In genomic region chr8:13670011-13670471, GRCm38 (mm10) we compare ENCODE assay signal across 10 mouse cellular contexts. TPM values are rescaled to one million over a fixed set of nuclear protein-coding genes. Genes with fewer than 3 reads are reported as not detected.
DNase-seq lines count a peak whose midpoint lies in the region; ATAC-seq and TF ChIP-seq lines count a peak whose summit lies in the region.
"Had no signal": no experiment of that assay in that cellular context is flagged by ENCODE, and none has a peak within 500 bp of the region (broad histone marks: within the 10 kb centered on the region; RNA-seq: fewer than 3 reads in every experiment).

No protein-coding gene starts in this region.

- intact Hi-C loops in gastrocnemius, postnatal 14 days (cut with DNase I; ENCODE audit: low total_unique reads), result no loop called here
- intact Hi-C loops in heart, postnatal 36 days (cut with DNase I), result no loop called here
- intact Hi-C loops in left cerebral cortex, adult 2 months (cut with DNase I), result no loop called here

- no peaks in the 10 kb centered on the region for H3K9me3 ChIP-seq in midbrain, postnatal 0 days (ENCODE audit: low read length)
- no peaks in the 10 kb centered on the region for H3K9me3 ChIP-seq in midbrain, embryonic 16.5 days (replicated peaks; ENCODE audit: control insufficient read depth, low read length, poor library complexity, severe bottlenecking)

- no peak for ATAC-seq in midbrain, postnatal 0 days (ENCODE audit: low FRiP score)
- no peak for ATAC-seq in midbrain, embryonic 16.5 days

- H3K4me1 ChIP-seq in midbrain, postnatal 0 days (ENCODE audit: insufficient read depth, low read length), result peaks cover 6% of the 10 kb centered on the region
- peaks cover 14% of the 10 kb centered on the region for H3K4me1 ChIP-seq in midbrain, embryonic 16.5 days (ENCODE audit: control insufficient read depth, insufficient read depth, low read length)
- peaks cover 23% of the 10 kb centered on the region for H3K4me1 ChIP-seq in small intestine, adult 2 months (ENCODE audit: control insufficient read depth, insufficient read depth, insufficient read length, low read length)

- no peak overlapping the region for H3K9ac ChIP-seq in midbrain, postnatal 0 days (replicated peaks; ENCODE audit: low read length, poor library complexity, severe bottlenecking)
- no peak overlapping the region for H3K9ac ChIP-seq in midbrain, embryonic 16.5 days (ENCODE audit: low read depth, low read length)

- 0 out of 2 replicates have a peak overlapping the region, but pooled peaks have one; percentile 12 for H3K27ac ChIP-seq in midbrain, postnatal 0 days (ENCODE audit: low read depth, low read length)
- H3K27ac ChIP-seq in midbrain, embryonic 16.5 days (ENCODE audit: low read length), result no peak overlapping the region; the same call in 1 of the 2 replicates
- H3K27ac ChIP-seq in small intestine, adult 2 months (ENCODE audit: insufficient read depth, low read depth, low read length), result peak overlapping the region; percentile 43
- no peak overlapping the region for H3K27ac ChIP-seq in left cerebral cortex, adult 2 months

- no peak overlapping the region for H3K4me2 ChIP-seq in midbrain, postnatal 0 days (ENCODE audit: low read depth, low read length, poor library complexity, severe bottlenecking)
- no peak overlapping the region for H3K4me2 ChIP-seq in midbrain, embryonic 16.5 days (ENCODE audit: low read length)

- no peak for TF ChIP-seq CTCF in midbrain, postnatal 0 days (IDR thresholded peaks at IDR 0.05)
- no peak for TF ChIP-seq CTCF in small intestine, adult 2 months (IDR thresholded peaks at IDR 0.05; ENCODE audit: extremely low read depth, insufficient read length, insufficient replicate concordance, low read depth, low read length)
- TF ChIP-seq CTCF in left cerebral cortex, adult 2 months (IDR thresholded peaks at IDR 0.05), result no peak

- no peak overlapping the region for H3K4me3 ChIP-seq in midbrain, postnatal 0 days (ENCODE audit: low read depth, low read length)
- H3K4me3 ChIP-seq in midbrain, embryonic 16.5 days (ENCODE audit: low read depth, low read length), result no peak overlapping the region
- H3K4me3 ChIP-seq in small intestine, adult 2 months (ENCODE audit: low read depth, low read length), result no peak overlapping the region
- no peak overlapping the region for H3K4me3 ChIP-seq in left cerebral cortex, adult 2 months
- H3K4me3 ChIP-seq: erythroblast, embryonic 14.5 days had no signal

- no peaks in the 10 kb centered on the region for H3K36me3 ChIP-seq in midbrain, postnatal 0 days (ENCODE audit: insufficient read depth, low read length)
- H3K36me3 ChIP-seq in midbrain, embryonic 16.5 days (ENCODE audit: control insufficient read depth, insufficient read depth, low read length), result no peaks in the 10 kb centered on the region
- H3K36me3 ChIP-seq in small intestine, adult 2 months (ENCODE audit: control insufficient read depth, insufficient read depth, low read length), result 0 out of 2 replicates have a peak, but pooled peaks cover 2% of the 10 kb centered on the region

- no peak for TF ChIP-seq POLR2A in small intestine, adult 2 months (IDR thresholded peaks at IDR 0.05; ENCODE audit: low read depth, low read length)

- 75% methylated on average over 17 of the region's 17 CpGs for WGBS in midbrain, postnatal 0 days
- WGBS in midbrain, embryonic 16.5 days, result 83% methylated on average over 17 of the region's 17 CpGs
- WGBS in small intestine, adult 2 months, result 88% methylated on average over 17 of the region's 17 CpGs

- no peaks in the 10 kb centered on the region for H3K27me3 ChIP-seq in midbrain, postnatal 0 days (ENCODE audit: insufficient read depth, low read length)
- no peaks in the 10 kb centered on the region for H3K27me3 ChIP-seq in midbrain, embryonic 16.5 days (ENCODE audit: control insufficient read depth, insufficient read depth, low read depth, low read length)
- no peaks in the 10 kb centered on the region for H3K27me3 ChIP-seq in small intestine, adult 2 months (ENCODE audit: control insufficient read depth, insufficient read depth, low read length)

- peak; percentile 56 for DNase-seq in gastrocnemius, postnatal 14 days
- no peak for DNase-seq in gastrocnemius, postnatal 10 days
- peak; percentile 60 for DNase-seq in midbrain, postnatal 0 days (ENCODE audit: low spot score)
- DNase-seq in heart, postnatal 36 days, result peak; percentile 51 to 53
- no peak for DNase-seq in left cerebral cortex, adult 2 months (ENCODE audit: extremely low spot score in 1 of 2, low spot score in 2 of 2)
- no peak for DNase-seq in urinary bladder, adult 18-20 months (ENCODE audit: low spot score in 2 of 2)
- DNase-seq: adrenal gland, adult 2 months had no signal

RNA-seq across cellular contexts. Expression of gene Rasa3, which starts 7.4 kb away (rescaled TPM):
- 10 to 100 TPM; 18.5 to 18.8 TPM for total RNA-seq in gastrocnemius, postnatal 14 days (2021)
- total RNA-seq in gastrocnemius, postnatal 10 days (2021), result 10 to 100 TPM; 20.4 to 34.0 TPM
- total RNA-seq in midbrain, postnatal 0 days (2014; rRNA removed), result 43.9 and 52.7 TPM in 2 replicates
- polyA plus RNA-seq in midbrain, postnatal 0 days (2015; fragmentation: Nextera tagmentation; extraction: Ambion mirVana), result 20.5 and 23.5 TPM in 2 replicates
- polyA plus RNA-seq in midbrain, embryonic 16.5 days (2015; fragmentation: Nextera tagmentation; extraction: Ambion mirVana), result 29.3 and 33.2 TPM in 2 replicates
- total RNA-seq in heart, postnatal 36 days (2021), result 10 to 100 TPM; 18.0 to 21.1 TPM
- 8.5 and 13.1 TPM in 2 replicates for polyA plus RNA-seq in small intestine, adult 2 months (2012; rRNA removed)
- 10 to 100 TPM; 62.3 to 69.4 TPM for total RNA-seq in left cerebral cortex, adult 2 months (2021)

RNA-seq across cellular contexts. Expression of gene Cfap97d2, which starts 35.6 kb away (rescaled TPM):
- not detected for total RNA-seq in gastrocnemius, postnatal 14 days (2021)
- not detected for total RNA-seq in gastrocnemius, postnatal 10 days (2021)
- total RNA-seq in midbrain, postnatal 0 days (2014; rRNA removed), result 0.24 and 4.9 TPM in 2 replicates
- 1.4 and 2.8 TPM in 2 replicates for polyA plus RNA-seq in midbrain, postnatal 0 days (2015; fragmentation: Nextera tagmentation; extraction: Ambion mirVana)
- polyA plus RNA-seq in midbrain, embryonic 16.5 days (2015; fragmentation: Nextera tagmentation; extraction: Ambion mirVana), result 1.4 and 1.9 TPM in 2 replicates
- total RNA-seq in heart, postnatal 36 days (2021), result not detected
- polyA plus RNA-seq in small intestine, adult 2 months (2012; rRNA removed), result not detected in 2 replicates
- total RNA-seq in left cerebral cortex, adult 2 months (2021), result 1 to 10 TPM; 1.0 to 1.4 TPM
- total RNA-seq: adrenal gland, adult 2 months had no signal
- polyA plus RNA-seq: erythroblast, embryonic 14.5 days had no signal

Comparison
In these comparisons a context has a peak if more than half of its experiments do, and no peak if none do; other contexts are left out.
1. DNase-seq: peak in gastrocnemius, postnatal 14 days (single experiment), midbrain, postnatal 0 days (single experiment) and heart, postnatal 36 days (2 of 2); none in gastrocnemius, postnatal 10 days (single experiment), left cerebral cortex, adult 2 months (0 of 2) and urinary bladder, adult 18-20 months (0 of 2).
2. H3K27ac ChIP-seq: peak in midbrain, postnatal 0 days (single experiment) and small intestine, adult 2 months (single experiment); none in midbrain, embryonic 16.5 days (single experiment) and left cerebral cortex, adult 2 months (single experiment).